Mouse (Mus musculus) hindbrain, embryonic 16.5 days (tissue): ENCODE data around the gene Fam13a. TPM values are rescaled to one million over a fixed set of nuclear protein-coding genes. Genes with fewer than 3 reads are reported as not detected.

ENCODE experiments used
- ATAC-seq: fragments of 200-750 bp; cut with Nextera tagmentation; 2 replicates; pipeline ENCODE4 v1.8.0; 2017; ENCODE audit warnings: moderate TSS enrichment, moderate library complexity
- H3K27ac ChIP-seq: fragments of 300-500 bp; sonication (generic); 2 replicates; pipeline ENCODE4 v1.5.1; 2014; ENCODE audit warnings: low read depth, mild to moderate bottlenecking, control low read depth, low read length, moderate library complexity
- H3K27me3 ChIP-seq: fragments of 300-500 bp; sonication (generic); replicated peaks from 2 replicates; pipeline ENCODE4 v1.6.1; 2014; ENCODE audit warnings: low read length; ENCODE audit not compliant: control insufficient read depth, insufficient read depth
- H3K36me3 ChIP-seq: fragments of 300-500 bp; sonication (generic); 2 replicates; pipeline ENCODE4 v1.6.1; 2014; ENCODE audit warnings: mild to moderate bottlenecking, low read length, moderate library complexity, mixed read lengths; ENCODE audit not compliant: control insufficient read depth, insufficient read depth
- H3K4me1 ChIP-seq: fragments of 300-500 bp; sonication (generic); 2 replicates; pipeline ENCODE4 v1.6.1; 2014; ENCODE audit warnings: low read depth, low read length; ENCODE audit not compliant: control insufficient read depth, insufficient read depth
- H3K4me2 ChIP-seq: fragments of 300-500 bp; sonication (generic); 2 replicates; pipeline ENCODE4 v1.6.1; 2014; ENCODE audit warnings: mild to moderate bottlenecking, low read length, control low read depth, moderate library complexity
- H3K4me3 ChIP-seq: fragments of 300-500 bp; sonication (generic); 2 replicates; pipeline ENCODE4 v1.5.1; 2014; ENCODE audit warnings: mild to moderate bottlenecking, low read length, control low read depth, moderate library complexity
- H3K9ac ChIP-seq: fragments of 300-500 bp; sonication (generic); 2 replicates; pipeline ENCODE4 v1.6.1; 2014; ENCODE audit warnings: low read depth, mild to moderate bottlenecking, control low read depth, low read length, moderate library complexity
- H3K9me3 ChIP-seq: fragments of 300-500 bp; sonication (generic); 2 replicates; pipeline ENCODE4 v1.6.1; 2014; ENCODE audit warnings: mild to moderate bottlenecking, low read length, moderate library complexity; ENCODE audit not compliant: control insufficient read depth
- WGBS: fragments of 180-500 bp; shearing (Covaris S2); extraction: QIAGEN DNeasy Blood & Tissue Kit; methylation state at CpG from one replicate; pipeline ENCODE4 v1.1.7; 2014; 5-methylcytosine and 5-hydroxymethylcytosine counted together
- polyA plus RNA-seq: library from polyadenylated mRNA; unstranded; fragments of >200 nt; fragmentation: Nextera tagmentation; extraction: Ambion mirVana; gene quantifications from 2 replicates; pipeline ENCODE4 v1.2.1, GENCODE M21; 2015

The Fam13a gene
- polyA plus RNA-seq, 1 experiment from 2014 or later = 16.3 TPM

- Histone ChIP-seq H3K27me3 (no peaks in the 10 kb centered on the region), H3K4me2 (no peak overlapping the region), H3K4me1 (no peaks in the 10 kb centered on the region), H3K27ac (no peak overlapping the region), H3K9ac (no peak overlapping the region), H3K4me3 (no peak overlapping the region), H3K36me3 (no peaks in the 10 kb centered on the region), H3K9me3 (no peaks in the 10 kb centered on the region)
- WGBS = 82% methylated on average over 2 of the region's 2 CpGs
- no peak for ATAC-seq
Observed at GRCm38 (mm10) chr6:59014760-59015159, 9.6 kb downstream of the Fam13a start.

DNA sequence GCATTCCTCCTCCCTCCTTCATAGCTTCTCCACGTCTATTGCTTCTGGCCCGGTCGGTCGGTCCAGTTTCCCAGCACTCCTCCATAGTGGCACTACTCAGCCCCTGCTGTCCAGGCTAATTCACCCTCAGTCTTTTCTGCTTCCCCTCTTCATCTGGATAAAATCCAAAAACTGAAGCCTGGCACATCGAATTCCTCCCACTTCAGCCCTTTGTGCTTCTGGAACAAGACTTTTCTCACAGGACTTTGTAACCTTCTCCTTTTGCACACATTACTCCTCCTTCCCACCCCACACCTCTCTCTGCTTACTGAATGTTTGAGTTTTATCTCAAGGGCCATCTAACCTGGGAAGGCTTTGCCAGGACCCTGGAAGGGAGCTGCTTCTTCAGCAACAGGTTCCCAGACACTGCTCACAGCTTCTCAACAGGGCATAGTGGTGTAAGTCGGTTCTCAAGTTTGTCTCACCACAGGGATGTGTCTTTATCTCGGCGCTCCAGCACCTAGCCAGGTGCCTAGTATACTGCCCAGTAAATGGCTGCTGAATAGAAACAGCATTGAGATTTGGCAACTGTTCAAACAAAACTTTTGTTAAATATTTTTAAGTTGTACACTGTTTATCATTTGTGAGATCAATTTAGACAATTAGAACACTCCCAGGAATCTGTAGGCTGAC lies 10.1 kb downstream of the Fam13a start:
- no peak overlapping the region for H3K4me2 ChIP-seq
- H3K9me3 ChIP-seq = no peaks in the 10 kb centered on the region
- no peak overlapping the region for H3K9ac ChIP-seq
- no peaks in the 10 kb centered on the region for H3K27me3 ChIP-seq
- H3K27ac ChIP-seq = no peak overlapping the region
- H3K4me1 ChIP-seq = no peaks in the 10 kb centered on the region
- ATAC-seq = no peak
- 75% methylated on average over 8 of the region's 8 CpGs for WGBS
- H3K36me3 ChIP-seq = no peaks in the 10 kb centered on the region
- no peak overlapping the region for H3K4me3 ChIP-seq

- H3K4me3 ChIP-seq = no peak overlapping the region
- H3K9ac ChIP-seq = no peak overlapping the region
- ATAC-seq = no peak
- no peak overlapping the region for H3K4me2 ChIP-seq
- WGBS = 94% methylated on average over 3 of the region's 3 CpGs
- H3K27me3 ChIP-seq = no peaks in the 10 kb centered on the region
- H3K4me1 ChIP-seq = no peaks in the 10 kb centered on the region
- H3K36me3 ChIP-seq = no peaks in the 10 kb centered on the region
- H3K9me3 ChIP-seq = no peaks in the 10 kb centered on the region
- H3K27ac ChIP-seq = no peak overlapping the region
Observed at GRCm38 (mm10) chr6:59010792-59011191, 13.6 kb downstream of the Fam13a start.

DNA sequence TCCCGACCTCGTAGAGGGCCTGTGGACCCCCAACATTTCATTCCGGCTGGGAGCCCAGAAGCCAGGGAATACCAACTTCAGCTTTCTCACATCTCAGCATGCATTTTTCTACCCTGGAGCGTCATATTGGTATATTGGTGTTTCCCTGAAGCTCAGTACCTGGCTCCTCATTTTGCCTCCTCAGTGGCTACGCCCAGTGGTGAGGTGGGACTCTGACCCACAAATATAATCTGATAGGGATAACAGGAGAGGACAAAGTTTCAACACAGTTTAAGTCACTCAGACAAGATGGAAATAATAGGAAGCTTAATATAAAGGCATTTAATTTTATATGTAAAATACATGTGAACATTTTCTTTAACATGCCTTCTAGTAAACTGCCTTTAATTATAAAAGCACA lies 19.7 kb downstream of the Fam13a start:
- 94% methylated on average over 5 of the region's 5 CpGs for WGBS
- H3K9me3 ChIP-seq = no peaks in the 10 kb centered on the region
- H3K27me3 ChIP-seq = no peaks in the 10 kb centered on the region
- H3K9ac ChIP-seq = no peak overlapping the region
- no peaks in the 10 kb centered on the region for H3K4me1 ChIP-seq
- no peak overlapping the region for H3K4me2 ChIP-seq
- no peak overlapping the region for H3K27ac ChIP-seq
- no peaks in the 10 kb centered on the region for H3K36me3 ChIP-seq
- ATAC-seq = no peak
- no peak overlapping the region for H3K4me3 ChIP-seq

- Histone ChIP-seq H3K27me3 (no peaks in the 10 kb centered on the region), H3K4me2 (no peak overlapping the region), H3K27ac (no peak overlapping the region), H3K4me1 (no peaks in the 10 kb centered on the region), H3K4me3 (no peak overlapping the region), H3K9me3 (no peaks in the 10 kb centered on the region), H3K36me3 (no peaks in the 10 kb centered on the region), H3K9ac (no peak overlapping the region)
- 39% methylated on average over 4 of the region's 4 CpGs for WGBS
- ATAC-seq = peak; percentile 27; the same call in 1 of the 2 replicates
Observed at GRCm38 (mm10) chr6:58999044-58999453, 25.3 kb downstream of the Fam13a start.

DNA sequence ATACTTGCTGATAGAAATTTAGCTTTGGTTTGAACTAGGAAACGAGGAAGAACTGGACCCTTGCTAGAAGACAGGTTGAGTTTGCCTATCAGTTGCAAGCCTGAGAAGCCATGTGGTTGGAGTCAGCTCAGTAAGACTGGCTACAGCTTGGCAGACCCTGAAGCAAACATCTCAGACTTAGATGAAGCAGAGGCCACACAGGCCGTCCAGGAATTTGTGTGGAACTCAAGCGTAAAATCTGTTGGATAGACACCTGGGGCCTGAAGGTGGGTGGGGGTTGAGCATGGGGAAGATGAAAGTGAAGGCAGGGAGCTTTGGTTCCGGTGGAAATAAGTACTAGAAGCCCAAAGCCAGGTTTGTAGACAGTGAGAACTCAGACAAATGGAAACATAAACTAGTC lies 25.8 kb downstream of the Fam13a start:
- no peak overlapping the region for H3K9ac ChIP-seq
- no peak overlapping the region for H3K4me2 ChIP-seq
- H3K27me3 ChIP-seq = no peaks in the 10 kb centered on the region
- 66% methylated on average over 4 of the region's 4 CpGs for WGBS
- H3K4me3 ChIP-seq = no peak overlapping the region
- ATAC-seq = no peak
- no peaks in the 10 kb centered on the region for H3K9me3 ChIP-seq
- no peak overlapping the region for H3K27ac ChIP-seq
- H3K4me1 ChIP-seq = no peaks in the 10 kb centered on the region
- no peaks in the 10 kb centered on the region for H3K36me3 ChIP-seq

DNA sequence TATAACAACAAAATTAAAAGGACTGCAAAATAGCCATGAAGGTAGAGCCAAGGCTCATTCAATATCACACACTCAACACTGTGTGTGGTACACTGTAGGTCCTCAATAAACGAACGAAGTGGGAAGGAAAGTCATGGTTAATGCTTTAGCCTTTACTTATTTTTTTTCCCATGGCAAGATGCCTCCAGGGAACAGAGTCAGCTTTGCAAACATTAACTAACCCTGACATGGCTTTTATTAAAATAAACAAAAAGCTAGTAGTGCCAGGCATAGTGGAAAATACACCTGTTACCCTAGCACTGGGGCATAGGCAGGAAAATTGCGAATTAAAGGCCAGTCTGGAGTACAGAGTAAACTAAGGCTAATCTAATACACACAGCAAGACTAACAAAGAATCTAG lies 35.2 kb downstream of the Fam13a start:
- Histone ChIP-seq H3K36me3 (no peaks in the 10 kb centered on the region), H3K4me1 (no peaks in the 10 kb centered on the region), H3K9ac (no peak overlapping the region), H3K27me3 (no peaks in the 10 kb centered on the region), H3K4me3 (no peak overlapping the region), H3K4me2 (no peak overlapping the region), H3K27ac (no peak overlapping the region), H3K9me3 (no peaks in the 10 kb centered on the region)
- 85% methylated on average over 3 of the region's 3 CpGs for WGBS
- no peak for ATAC-seq

GRCm38 (mm10) chr6:58988706-58989105 lies 35.6 kb downstream of the Fam13a start:
- Histone ChIP-seq H3K4me2 (no peak overlapping the region), H3K9me3 (no peaks in the 10 kb centered on the region), H3K4me3 (no peak overlapping the region), H3K27ac (no peak overlapping the region), H3K36me3 (no peaks in the 10 kb centered on the region), H3K27me3 (no peaks in the 10 kb centered on the region), H3K9ac (no peak overlapping the region), H3K4me1 (no peaks in the 10 kb centered on the region)
- ATAC-seq = no peak
- 87% methylated on average over 2 of the region's 2 CpGs for WGBS

GRCm38 (mm10) chr6:58987166-58987565 lies 37.2 kb downstream of the Fam13a start:
- Histone ChIP-seq H3K4me2 (no peak overlapping the region), H3K36me3 (peaks cover 2% of the 10 kb centered on the region; the same call in 1 of the 2 replicates), H3K4me3 (no peak overlapping the region), H3K9me3 (no peaks in the 10 kb centered on the region), H3K27me3 (no peaks in the 10 kb centered on the region), H3K27ac (no peak overlapping the region), H3K4me1 (no peaks in the 10 kb centered on the region), H3K9ac (no peak overlapping the region)
- ATAC-seq = no peak
- WGBS = 92% methylated on average over 5 of the region's 5 CpGs
